Mouse (Mus musculus): ENCODE data around the gene Kcna4.

DNA sequence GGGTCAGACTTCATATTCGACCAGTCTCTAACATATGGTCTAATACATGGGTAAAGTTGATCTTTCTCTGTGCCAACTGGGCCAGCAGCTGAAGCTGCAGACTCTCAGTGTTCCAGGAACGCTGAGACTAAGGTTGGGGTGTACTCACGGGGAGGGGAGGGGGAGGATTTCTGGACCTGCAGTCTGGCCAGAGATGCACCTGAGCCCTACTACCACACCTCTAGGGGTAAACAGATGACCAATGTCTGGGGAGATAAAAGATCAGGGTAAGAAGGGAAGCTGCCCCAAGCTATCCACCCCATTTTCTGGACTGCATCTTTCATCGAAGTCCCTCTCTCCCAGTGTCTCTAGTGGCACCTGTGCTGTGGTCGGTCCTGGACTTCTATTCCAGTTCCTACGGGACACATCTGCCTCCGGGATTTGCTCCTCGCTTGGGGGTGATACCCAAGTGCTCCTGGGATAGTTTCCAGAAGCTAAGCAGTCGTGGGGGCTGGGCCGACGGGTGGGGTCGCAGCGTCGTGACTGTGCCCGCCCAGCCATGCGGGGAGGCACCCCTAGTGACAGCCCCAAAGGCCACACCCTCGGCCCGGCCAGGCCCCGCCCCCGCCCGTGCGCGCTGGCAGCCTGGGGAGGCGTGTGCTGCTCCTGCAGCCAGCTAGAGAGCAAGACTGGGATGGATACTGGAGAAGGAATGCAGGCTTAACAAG lies at the start of gene Kcna4:
- TF ChIP-seq CTCF (IDR thresholded peaks at IDR 0.05; ENCODE audit: extremely low read depth, insufficient read depth, low read length), result no peak
- TF ChIP-seq POLR2A (IDR thresholded peaks at IDR 0.05; ENCODE audit: extremely low read depth, insufficient read depth, low read length), result peak; percentile 82
